Mouse (Mus musculus): Measurements from ENCODE around the gene Pcsk5.
A peak's percentile ranks its signal among the peaks of the same experiment; 100 is the strongest.

Gene Pcsk5

DNA sequence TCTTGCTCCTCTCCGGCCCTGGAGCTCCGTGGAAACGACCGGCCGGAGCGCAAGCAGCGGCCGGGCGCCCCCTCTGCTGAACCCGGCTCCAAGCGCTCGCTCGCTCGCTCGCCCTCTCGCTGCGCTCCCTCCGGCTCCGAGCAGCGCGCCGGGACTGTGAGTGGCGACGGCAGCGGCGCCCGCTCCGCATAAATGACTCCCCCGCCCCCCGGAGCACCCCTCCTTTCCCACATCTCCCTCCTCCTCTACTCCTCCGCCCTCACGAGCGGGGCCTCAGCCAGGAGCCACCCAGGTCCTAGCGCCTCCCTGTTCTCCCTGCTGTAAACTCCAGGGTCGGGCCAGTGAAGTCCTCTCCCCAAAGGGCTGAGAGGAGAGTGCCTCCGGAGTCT is at the start of gene Pcsk5:
Gene Pcsk5, minus strand, starts transcription at position 162 of the 389 bp plus-strand sequence.
- DNase-seq, result peak; percentile 16 to 19

DNA sequence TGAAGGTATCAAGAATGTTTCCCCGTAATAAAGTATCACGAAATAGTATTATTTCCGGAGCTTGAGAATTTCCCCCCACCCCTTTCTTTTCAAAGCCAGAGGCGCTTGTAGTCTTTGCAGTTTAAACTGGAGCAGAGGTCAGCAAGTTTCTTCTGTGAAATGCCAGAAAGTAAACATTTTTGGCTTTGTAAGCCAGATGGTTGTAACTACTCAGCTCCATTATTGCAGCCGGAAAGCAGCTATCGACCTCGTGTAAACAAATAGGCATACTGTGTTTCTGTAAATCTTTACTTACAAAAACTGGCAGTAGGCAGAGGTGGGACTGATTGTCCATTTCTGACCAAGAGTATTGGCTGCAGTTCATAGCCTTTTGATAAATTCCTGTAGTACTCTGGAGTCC is 38.4 kb upstream of the Pcsk5 start:
- no peak for DNase-seq

DNA sequence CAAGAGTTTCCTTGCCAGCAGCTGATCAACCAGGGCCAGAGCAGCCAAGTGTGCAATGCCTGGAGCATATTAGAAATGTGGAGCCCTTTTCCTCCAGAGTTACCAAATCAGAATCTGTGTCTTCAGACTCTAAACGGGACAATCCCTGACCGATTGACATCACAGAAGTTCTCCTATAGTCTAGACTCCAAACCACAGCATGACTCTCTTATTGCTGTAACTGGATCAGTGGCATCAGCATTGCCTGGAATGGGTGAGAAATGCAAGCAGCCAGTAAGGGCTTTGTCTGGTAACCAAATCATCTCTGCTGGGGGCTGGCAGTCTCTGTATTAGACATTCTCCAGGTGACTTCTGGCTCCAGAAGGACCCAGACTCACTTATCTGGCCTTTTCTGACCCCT is 37.0 kb upstream of the Pcsk5 start:
- DNase-seq, result no peak

DNA sequence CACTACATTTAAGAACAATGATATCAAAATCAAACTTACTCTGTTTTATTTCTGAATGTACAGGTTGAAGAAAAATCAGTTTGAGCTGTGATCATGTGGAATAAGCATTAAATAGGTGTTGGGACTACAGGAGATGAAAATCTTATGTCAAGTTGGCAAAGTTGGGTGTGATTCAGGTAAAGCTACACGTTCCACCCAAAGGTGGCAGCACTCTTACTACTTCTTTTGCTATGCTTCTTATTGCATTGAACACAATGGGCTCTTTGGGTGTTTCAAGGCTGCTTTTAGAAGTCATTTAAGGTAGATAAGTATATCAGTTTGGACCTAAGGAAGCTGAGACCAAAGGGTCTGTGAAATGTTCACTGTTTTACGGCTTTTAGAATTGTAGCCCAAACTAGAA is 36.3 kb upstream of the Pcsk5 start:
- DNase-seq, result no peak

DNA sequence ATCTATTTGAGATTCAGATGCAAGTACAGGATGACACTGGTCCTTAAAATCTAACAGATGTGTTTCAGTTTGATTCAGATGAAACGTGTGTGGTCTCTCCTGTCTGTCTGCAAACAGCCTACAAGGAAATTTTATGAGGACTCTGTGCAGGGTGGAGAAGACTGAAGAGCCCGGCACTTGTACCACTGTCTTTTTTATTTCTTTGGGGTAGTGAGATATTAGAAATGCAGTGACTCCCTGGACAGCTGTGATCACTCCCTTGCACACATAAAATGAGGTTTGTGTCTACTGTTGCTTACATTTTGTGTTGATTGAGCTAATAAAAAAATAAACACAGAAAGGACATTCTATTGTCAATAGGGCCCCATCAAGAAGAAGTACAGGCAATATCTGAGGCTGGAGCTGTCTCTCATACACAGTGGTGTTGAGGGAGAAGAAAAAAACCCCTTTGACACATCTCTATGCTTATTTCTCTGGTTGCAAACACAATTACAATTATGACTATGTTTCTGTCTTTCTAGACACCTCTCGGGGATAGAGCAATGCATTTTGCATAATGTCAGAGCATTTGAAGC is 29.0 kb upstream of the Pcsk5 start:
- no peak for DNase-seq

DNA sequence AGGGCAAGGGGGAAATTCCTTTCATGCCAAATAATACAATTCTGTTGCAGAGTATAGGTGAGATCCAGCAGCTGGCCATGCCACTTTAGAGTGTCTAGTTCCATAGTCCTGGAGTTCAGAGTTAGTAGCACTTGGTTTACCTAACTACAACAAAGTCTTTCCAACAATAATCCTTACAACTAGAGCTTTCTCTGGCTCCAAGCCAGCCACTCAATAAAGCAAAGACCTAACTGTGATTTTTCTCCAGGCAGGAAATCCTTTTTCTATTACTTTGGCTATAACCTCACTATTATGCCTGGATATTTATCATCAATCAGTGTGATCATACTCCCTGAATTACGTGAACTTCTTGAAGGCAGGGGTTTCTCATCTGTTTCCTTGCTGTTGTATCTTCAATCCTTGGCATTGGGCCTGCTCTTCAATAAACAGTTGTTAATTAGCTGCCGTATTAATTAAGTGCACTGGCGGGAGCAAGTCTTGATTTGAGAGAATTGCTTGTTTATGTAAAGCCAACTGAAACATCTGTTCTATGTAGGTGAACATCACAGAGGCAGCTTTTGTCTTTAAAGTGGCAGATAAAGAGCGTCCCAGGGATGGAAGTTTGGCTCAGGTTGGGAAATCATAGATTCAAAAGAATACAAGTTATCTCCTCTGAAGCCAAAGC is 23.1 kb upstream of the Pcsk5 start:
- no peak for DNase-seq

DNA sequence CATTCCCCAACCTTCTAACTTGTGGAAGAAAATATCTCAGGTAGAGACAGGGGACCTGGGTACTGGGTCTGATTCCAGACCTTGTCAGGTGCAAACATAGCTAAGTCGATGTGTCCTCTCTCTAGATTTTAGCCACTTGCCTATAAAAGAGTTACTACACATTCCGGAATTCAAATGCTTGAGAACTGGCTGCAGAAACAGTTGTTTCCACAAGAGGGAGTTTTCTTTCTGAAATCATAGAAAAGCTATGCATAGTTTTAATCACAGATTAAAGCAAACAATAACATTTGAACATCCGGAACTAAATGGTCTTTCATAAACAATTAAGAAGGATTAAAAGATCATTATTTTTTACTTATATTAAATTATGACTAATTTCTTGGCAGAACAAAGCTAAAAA is 19.3 kb upstream of the Pcsk5 start:
- no peak for DNase-seq

DNA sequence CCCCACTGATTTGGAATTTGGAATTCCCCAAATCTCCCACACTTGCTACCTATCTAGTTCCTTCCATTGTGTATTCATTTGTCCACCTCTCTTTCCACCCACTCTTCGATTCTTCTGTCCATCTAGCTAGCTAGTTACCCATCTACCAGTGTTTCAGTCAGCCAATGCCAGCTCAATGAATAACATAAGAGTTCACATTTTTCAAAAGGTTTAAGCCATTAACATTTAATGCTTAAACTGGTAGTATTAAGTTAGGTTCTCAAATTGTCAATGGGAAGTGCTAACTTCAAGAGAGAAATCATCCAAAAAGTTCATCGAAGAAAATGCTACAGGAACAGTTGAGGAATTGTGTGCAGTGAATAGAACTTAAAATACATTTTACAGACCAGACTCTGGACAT is 11.0 kb upstream of the Pcsk5 start:
- DNase-seq, result no peak

DNA sequence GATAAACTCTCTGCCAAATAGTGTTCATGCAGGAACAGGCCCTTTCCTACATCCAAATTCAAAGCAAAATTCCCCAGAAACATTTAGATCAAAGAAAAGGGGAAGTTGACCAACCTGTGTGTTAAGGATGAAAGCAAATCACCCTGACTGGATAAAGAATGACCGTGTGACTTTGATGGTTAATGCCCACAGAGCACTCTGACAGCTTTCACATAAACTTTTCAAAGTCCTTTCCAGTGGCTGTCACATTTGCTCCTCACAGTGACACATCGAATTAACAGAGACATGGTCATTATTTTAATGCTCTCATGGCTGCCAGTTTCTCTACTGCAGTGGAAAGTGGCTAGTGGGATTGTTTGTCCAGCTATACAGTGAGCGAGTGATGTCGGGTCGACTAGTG is 8.5 kb upstream of the Pcsk5 start:
- no peak for DNase-seq

DNA sequence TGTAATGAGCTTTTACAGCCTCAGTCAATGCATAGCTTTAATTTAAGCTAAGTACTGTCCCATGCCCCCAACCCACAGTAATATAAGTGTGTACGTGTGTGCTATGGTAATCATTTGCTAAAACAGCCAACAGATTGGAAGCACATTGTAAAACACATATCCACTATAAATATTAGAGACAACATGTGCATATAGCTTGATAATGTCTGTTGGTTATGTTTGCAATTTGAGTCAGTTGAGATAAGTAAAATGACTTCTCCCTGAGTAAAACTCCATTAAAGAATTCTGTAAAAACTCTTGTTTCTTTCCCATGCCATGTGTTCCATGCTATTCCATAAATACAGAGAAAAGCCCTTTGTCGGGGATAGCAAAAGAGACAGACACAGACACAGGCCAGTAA is 4.2 kb upstream of the Pcsk5 start:
- no peak for DNase-seq

DNA sequence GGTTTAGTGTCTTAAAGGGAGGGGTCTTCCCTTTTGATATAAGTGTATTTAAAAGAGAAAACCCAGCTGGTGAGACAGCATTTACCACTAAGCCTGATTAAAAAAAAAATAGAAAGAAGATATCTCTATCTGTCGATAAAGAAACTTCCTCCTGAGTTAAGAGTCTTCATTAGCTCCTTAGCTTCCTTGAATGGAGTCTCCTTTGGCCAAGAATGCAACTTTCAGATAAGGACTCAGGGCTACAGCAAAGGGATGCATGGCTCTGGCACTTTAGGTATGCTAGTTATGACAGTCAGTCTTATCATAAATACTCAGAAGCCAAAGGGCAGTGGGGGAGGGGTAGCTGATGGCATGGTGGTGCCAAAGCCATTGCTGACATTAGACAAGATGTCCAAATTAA is 2.4 kb upstream of the Pcsk5 start:
- no peak for DNase-seq

DNA sequence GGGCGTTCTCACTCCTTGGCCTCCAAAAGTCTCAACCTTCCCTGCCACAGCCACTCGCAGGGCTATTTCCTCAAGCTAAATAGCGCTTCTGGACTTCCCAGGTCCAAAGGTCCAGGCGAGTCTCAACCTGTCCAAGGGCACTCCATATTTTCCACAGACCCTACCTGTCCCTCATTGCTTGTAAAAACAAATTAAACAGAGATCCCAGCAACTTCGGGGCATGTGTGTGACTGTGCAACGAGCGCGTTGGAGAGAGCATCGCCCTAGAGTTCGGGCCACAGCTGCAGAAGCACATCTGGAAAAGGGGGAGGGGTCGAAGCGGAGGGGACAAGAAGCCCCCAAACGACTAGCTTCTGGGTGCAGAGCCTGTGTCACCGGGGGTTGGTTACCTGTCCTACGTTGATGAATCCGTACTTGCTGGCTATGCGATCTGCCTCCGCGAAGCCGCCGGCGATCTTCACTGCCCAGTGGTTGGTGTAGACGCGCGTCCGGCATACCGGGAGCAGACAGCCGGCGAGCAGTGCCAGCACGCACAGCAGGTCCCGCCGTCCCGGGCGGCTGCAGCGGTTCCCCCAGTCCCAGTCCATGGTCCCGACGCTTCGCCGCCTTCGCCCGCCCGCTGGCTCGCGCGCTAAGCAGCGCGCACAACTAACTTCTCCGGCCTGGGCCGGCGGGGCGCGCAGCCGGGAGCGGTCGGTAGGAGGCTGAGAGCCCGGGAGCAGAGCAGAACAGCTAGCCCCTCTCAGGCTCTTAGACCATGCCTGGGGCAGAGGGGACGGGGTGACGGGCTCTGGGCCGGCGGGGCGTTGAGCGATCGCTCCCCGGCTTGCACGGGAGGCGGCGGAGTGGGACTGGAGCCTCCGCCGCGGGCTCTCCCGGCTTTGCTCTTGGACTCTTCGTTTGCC is 614 bp downstream of the Pcsk5 start:
- DNase-seq, result no peak

DNA sequence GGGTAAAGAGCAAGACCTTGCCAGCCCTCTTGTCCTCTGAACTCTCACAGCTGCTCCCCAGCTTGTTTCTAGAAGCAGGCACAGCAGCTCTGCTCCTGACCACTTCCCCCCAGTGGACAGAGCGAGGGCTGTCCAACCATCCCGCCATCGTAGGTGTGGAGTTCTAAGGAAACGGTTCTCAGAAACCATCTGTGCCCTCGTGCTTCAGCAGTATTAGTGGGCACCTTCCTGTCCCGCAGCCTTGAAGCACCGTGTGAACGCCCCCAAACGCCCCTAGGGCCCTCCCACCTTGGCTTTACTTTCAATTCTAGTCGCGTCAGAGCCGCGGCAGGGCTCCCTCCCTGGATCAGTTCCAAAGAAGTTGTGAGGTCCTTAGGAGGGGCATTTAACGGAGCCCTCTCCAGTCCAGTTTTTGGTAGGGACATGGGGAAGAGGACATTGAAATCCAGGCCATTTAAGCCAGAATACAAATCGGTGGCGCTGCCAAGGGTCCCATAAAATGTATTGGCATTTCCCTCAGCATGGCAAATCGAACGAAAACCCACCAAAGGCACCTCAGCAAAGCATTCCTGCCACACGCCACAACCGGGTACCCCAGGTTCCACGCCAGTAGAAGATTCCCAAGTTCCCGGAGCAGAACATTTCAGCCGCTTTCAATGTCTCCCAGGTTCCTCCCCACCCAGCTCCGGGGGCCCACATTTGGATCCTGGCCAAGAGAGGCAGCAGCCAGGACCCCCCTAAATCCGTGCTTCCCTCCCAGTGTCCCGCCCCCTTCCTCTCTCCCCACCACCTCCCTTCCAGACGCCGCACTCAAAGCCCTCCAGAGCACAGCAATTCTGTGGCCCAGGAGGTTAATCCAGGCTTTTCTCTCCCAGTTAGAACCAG is 1.5 kb downstream of the Pcsk5 start:
- DNase-seq, result peak in 1 of 2 experiments; percentile 4

DNA sequence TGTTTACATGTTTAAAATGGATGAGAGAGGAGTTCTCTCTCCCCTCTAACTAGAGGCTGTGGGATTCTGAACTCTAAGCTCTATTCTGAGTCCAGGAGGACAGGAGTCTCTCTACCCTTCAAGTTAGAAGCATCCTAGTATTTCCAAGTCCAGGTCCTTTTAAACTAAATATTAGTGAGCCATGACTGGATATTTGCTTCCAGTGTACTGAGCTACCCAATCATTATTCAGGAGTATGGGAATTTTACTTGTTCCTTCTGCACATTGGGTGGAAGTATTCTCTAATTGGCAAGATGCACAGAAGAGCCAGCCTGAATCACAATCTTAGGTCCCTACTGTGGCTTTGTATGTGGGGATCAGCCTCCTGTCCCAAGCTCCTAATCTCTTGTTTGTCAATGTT is 2.5 kb downstream of the Pcsk5 start:
- DNase-seq, result no peak

DNA sequence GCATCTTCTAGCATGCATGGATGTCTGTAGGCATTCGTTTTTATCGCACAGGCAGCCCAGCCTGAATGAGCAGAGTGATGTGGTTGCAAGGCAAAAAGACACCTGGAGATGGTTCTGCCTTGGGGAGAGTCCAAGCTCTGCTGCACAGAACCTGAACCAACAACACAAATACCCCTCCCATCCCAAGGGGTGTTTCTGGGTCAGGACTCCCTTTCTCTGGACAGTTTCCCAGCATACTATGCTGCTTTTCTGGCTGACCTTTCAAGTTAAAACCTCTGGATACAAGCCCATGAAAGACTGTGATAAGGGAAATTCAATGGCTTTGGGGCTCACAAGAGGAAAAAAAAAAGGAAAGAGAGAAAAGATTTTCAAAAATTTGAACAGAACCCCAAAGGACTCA is 6.1 kb downstream of the Pcsk5 start:
- DNase-seq, result no peak

DNA sequence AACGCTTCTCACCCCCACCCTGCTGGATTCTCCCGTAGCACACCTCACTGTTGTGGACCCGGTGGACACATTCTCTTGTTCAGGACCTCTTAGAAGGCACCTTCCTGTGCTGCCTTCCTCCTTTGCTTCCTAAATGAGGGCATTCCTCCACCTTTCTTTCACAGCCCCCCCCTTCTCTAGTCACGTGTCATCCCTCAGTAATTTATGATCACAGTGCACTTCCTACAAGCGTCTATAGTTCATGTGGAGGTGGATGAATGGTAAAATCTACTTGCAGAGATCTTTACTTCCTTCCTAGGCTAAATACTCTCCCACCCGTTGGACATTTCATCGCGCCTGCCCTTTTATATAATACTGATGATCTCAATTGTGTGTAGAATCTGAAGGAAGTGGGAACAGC is 9.0 kb downstream of the Pcsk5 start:
- DNase-seq, result no peak

DNA sequence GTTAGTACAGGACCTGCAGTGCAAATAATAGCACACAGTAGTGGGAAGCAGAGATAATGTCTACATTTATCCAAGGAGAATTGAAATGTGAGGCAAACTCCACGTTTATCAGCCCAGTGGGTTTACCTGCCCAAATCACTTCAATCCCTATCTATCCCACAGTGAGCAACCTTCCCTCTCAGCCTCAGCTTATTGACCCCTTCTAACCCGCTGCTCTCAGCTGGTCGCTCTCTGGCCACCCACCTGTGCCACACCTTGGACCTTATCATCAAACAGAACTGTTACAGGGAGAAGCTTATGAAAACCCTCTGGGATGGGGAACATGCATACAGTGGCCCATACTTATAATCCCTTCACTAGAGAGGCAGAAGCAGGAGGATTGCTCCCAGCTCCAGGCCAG is 10.7 kb downstream of the Pcsk5 start:
- DNase-seq, result no peak

DNA sequence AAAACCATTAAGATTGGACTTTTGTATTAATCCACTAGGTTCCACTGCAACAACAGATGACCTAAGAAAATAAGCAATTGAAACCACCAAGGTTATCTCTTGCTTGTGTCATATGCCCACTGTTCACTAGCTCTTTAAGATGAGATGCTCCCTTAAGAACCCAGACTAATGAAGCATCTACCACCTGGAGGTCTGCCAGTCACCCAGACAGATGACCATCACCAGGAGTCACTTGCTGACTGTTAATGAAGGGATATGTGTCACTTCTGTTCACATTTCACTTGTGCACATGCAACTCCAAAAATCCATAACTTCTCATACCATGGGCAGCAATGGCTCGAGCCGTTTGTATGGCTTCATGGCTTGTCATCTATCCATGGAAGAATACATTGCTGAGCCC is 17.4 kb downstream of the Pcsk5 start:
- no peak for DNase-seq

DNA sequence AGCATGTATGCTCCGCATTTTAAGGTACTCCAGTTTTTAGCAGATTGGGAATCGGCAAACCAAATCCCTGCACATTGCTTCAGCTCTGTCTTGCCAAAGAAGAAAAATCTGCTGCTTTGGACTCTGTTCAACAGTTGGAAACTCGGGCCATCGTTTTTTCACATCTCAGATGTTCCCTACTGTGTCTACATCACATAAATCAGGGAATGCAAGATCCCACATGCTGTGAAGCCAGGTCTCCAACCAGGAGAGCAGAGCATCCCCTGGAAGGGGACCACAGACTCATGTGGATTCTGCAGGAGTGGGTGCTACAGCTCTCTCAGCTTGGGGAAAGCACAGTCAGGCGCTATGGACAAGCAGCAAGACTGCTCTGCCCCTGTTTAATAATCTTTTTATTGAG is 18.4 kb downstream of the Pcsk5 start:
- no peak for DNase-seq

DNA sequence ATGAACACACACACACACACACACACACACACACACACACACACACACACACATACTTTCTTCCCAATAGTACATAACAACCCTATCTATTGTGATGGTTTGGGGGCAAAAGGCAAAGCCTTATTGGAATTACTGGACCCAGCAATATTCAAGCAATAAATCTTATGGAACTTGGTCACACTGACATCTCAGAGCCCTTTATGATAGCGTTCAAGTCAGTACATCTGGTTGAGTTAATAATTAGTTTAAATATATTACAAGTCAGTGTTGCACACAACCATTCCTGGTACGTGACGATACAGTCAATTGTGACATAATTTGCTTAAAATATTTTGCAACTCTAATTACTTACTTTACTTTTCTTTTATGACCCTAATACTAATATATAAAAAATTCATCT is 22.4 kb downstream of the Pcsk5 start:
- DNase-seq, result no peak

DNA sequence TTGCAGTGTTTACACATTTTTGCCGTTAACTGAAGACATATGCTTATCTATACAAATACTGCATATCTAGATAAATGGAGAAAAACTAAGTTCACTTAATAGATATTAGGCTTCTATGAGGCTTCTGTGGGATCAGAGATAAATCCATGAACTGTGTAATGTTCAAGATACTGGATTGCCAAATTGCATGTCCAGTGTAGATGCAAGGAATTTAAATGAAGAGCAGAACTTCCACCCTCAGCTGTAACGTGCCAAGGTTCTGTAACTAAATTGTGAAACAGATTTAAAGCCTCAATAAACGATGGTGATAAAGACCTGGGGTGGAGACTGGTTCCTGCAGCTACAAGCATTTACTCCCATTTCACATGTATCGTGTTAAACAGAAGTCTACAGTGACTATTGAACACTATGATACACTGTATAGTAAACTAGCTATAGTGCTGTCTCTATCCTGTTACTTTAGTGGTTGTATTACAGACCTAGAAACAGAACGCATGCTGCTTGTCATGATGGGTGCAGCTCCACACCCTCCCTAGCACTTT is 23.9 kb downstream of the Pcsk5 start:
- DNase-seq, result no peak

DNA sequence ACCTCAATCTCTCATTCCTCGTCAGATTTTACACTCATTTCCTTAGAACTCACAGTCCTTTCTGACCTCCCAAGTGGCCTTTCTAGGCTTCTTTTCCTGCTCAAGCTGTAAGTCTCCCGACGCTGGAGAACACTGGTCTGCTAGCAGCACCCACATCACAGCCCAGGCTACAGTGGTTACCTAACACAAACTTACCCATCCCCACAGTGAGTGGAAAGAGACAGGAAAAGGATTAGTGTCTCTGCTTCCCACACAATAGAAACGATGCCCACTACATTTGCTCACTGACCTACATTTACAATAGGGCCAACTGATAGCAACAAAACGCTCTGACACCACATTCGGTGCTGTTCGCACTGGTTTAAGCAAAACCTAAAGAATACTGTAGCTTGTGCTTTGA is 24.8 kb downstream of the Pcsk5 start:
- DNase-seq, result no peak

DNA sequence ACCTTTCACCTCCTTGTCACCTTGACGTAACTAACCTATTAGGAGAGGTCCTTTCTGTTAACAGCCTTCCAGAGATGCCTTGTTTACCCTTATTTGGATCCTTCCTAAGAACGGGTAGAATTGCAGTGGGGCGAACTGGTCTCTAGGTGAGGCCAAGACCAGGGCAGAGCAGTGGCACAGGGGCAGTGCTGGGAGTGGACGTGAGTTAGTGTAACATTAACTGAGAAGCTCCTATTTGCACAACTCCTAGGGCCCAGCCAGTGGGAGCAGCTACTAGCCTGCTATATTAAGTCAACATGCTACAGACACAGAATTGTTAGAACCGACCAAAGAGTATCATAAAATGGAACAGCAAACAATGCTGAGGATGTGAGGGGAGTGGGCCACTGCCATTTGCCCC is 30.8 kb downstream of the Pcsk5 start:
- DNase-seq, result no peak

All from spleen, adult 18-20 months (tissue).